Mouse (Mus musculus) CH12.LX (cell line): ENCODE data around the gene Vps18. TPM values are rescaled to one million over a fixed set of nuclear protein-coding genes. Genes with fewer than 3 reads are reported as not detected.
A peak's percentile ranks its signal among the peaks of the same experiment; 100 is the strongest.

Source experiments
- DNase-seq: peaks from one replicate; pipeline ENCODE4 v3.0.0-alpha.2; 2013; ENCODE audit errors: extremely low read depth
- H3K27ac ChIP-seq: 2 replicates; pipeline ENCODE4 v1.5.1; 2012; ENCODE audit warnings: low read depth, mild to moderate bottlenecking, control low read depth, moderate library complexity; ENCODE audit not compliant: insufficient read depth
- H3K27me3 ChIP-seq: replicated peaks from 2 replicates; pipeline ENCODE3; 2012; ENCODE audit warnings: inconsistent platforms
- H3K36me3 ChIP-seq, 2 experiments: replicated peaks in 1 of 2; 2 replicates each; pipeline versions ENCODE3 to v1.6.1; 2012; ENCODE audit warnings: inconsistent platforms in 1 of 2, low read length in 1 of 2, mild to moderate bottlenecking in 1 of 2, mixed read lengths in 1 of 2, moderate library complexity in 1 of 2; ENCODE audit not compliant: control insufficient read depth in 1 of 2, insufficient read depth in 1 of 2
- H3K4me1 ChIP-seq, 2 experiments: 2 replicates each; pipeline ENCODE4 v1.6.1; 2012; ENCODE audit warnings: inconsistent platforms in 1 of 2, moderate library complexity in 1 of 2; ENCODE audit not compliant: insufficient read depth in 2 of 2, control insufficient read depth in 1 of 2
- H3K4me2 ChIP-seq: 2 replicates; pipeline ENCODE4 v1.6.1; 2012; ENCODE audit warnings: low read depth, mild to moderate bottlenecking, control low read depth; ENCODE audit not compliant: poor library complexity, insufficient read depth, severe bottlenecking
- H3K4me3 ChIP-seq, 3 experiments: fragments of 150-350 bp in 1 of 3; sonication (generic) in 1 of 3; replicated peaks in 1 of 3; 2 replicates each; pipeline versions ENCODE3 to v1.5.1; 2011 to 2012; ENCODE audit warnings: low read depth in 2 of 3, low read length in 2 of 3, mild to moderate bottlenecking in 2 of 3, moderate library complexity in 2 of 3, control low read depth in 1 of 3, improper control_type of control experiment in 1 of 3, inconsistent platforms in 1 of 3, mixed read lengths in 1 of 3; ENCODE audit not compliant: poor library complexity in 1 of 3
- H3K79me2 ChIP-seq: replicated peaks from 2 replicates; pipeline ENCODE4 v1.6.1; 2012; ENCODE audit warnings: mild to moderate bottlenecking, moderate library complexity; ENCODE audit not compliant: control insufficient read depth, poor library complexity, insufficient read depth, severe bottlenecking; ENCODE audit errors: extremely low read depth
- H3K9ac ChIP-seq: 2 replicates; pipeline ENCODE4 v1.6.1; 2012; ENCODE audit warnings: low read depth, mild to moderate bottlenecking, control low read depth, moderate library complexity; ENCODE audit not compliant: insufficient read depth
- H3K9me3 ChIP-seq: replicated peaks from 2 replicates; pipeline ENCODE3; 2012; ENCODE audit warnings: low read length, inconsistent platforms, mixed read lengths
- BHLHE40 ChIP-seq: IDR thresholded peaks from 2 replicates; pipeline ENCODE4 v1.6.1; 2011; ENCODE audit warnings: mild to moderate bottlenecking, low read depth, low read length, improper control_type of control experiment
- CHD1 ChIP-seq: IDR thresholded peaks from 2 replicates; pipeline ENCODE4 v1.6.1; 2012; ENCODE audit warnings: low read depth, low read length, improper control_type of control experiment, inconsistent platforms
- CHD2 ChIP-seq: IDR thresholded peaks from 2 replicates; pipeline ENCODE4 v1.6.1; 2011; ENCODE audit warnings: low read length, improper control_type of control experiment
- CTCF ChIP-seq, 2 experiments: IDR thresholded peaks in 1 of 2; conservative IDR thresholded peaks in 1 of 2; 2 replicates each; pipeline ENCODE4 v1.5.1; 2011 to 2012; ENCODE audit warnings: low read depth in 2 of 2, low read length in 2 of 2, improper control_type of control experiment in 1 of 2, inconsistent platforms in 1 of 2, mild to moderate bottlenecking in 1 of 2, moderate library complexity in 1 of 2
- E2F4 ChIP-seq: IDR thresholded peaks from 2 replicates; pipeline ENCODE4 v1.6.1; 2011; ENCODE audit warnings: low read depth, low read length, improper control_type of control experiment; ENCODE audit not compliant: insufficient replicate concordance
- EP300 ChIP-seq: IDR thresholded peaks from 2 replicates; pipeline ENCODE4 v1.6.1; 2011; ENCODE audit warnings: low read length, improper control_type of control experiment
- ETS1 ChIP-seq: conservative IDR thresholded peaks from 2 replicates; pipeline ENCODE4 v1.6.1; 2012; ENCODE audit warnings: low read depth, mild to moderate bottlenecking, inconsistent platforms, low read length, improper control_type of control experiment, moderate library complexity
- GABPA ChIP-seq: IDR thresholded peaks from 2 replicates; pipeline ENCODE4 v1.6.1; 2012; ENCODE audit warnings: low read depth, low read length, improper control_type of control experiment, inconsistent platforms; ENCODE audit not compliant: insufficient replicate concordance
- IRF4 ChIP-seq: IDR thresholded peaks from 2 replicates; pipeline ENCODE4 v1.6.1; 2014; ENCODE audit warnings: low read depth, mild to moderate bottlenecking, inconsistent platforms, low read length, improper control_type of control experiment
- JUN ChIP-seq: IDR thresholded peaks from 2 replicates; pipeline ENCODE4 v1.6.1; 2011; ENCODE audit warnings: low read depth, mild to moderate bottlenecking, low read length, improper control_type of control experiment, moderate library complexity; ENCODE audit not compliant: insufficient read depth
- JUND ChIP-seq: conservative IDR thresholded peaks from 2 replicates; pipeline ENCODE4 v1.6.1; 2011; ENCODE audit warnings: low read depth, low read length, improper control_type of control experiment
- KAT2A ChIP-seq: IDR thresholded peaks from 2 replicates; pipeline ENCODE4 v1.6.1; 2012; ENCODE audit warnings: low read length, improper control_type of control experiment, inconsistent platforms; ENCODE audit not compliant: insufficient replicate concordance
- MAFK ChIP-seq: IDR thresholded peaks from 2 replicates; pipeline ENCODE4 v1.6.1; 2011; ENCODE audit warnings: low read length, improper control_type of control experiment; ENCODE audit not compliant: insufficient replicate concordance
- MAX ChIP-seq: IDR thresholded peaks from 2 replicates; pipeline ENCODE4 v1.6.1; 2011; ENCODE audit warnings: low read length, improper control_type of control experiment
- MAZ ChIP-seq: IDR thresholded peaks from 2 replicates; pipeline ENCODE4 v1.6.1; 2012; ENCODE audit warnings: low read depth, mild to moderate bottlenecking, inconsistent platforms, low read length, improper control_type of control experiment, moderate library complexity
- MXI1 ChIP-seq: IDR thresholded peaks from 2 replicates; pipeline ENCODE4 v1.6.1; 2011; ENCODE audit warnings: mild to moderate bottlenecking, low read depth, low read length, improper control_type of control experiment
- NELFE ChIP-seq: IDR thresholded peaks from 2 replicates; pipeline ENCODE4 v1.6.1; 2011; ENCODE audit warnings: low read depth, low read length, improper control_type of control experiment
- NRF1 ChIP-seq: IDR thresholded peaks from 2 replicates; pipeline ENCODE4 v1.6.1; 2014; ENCODE audit warnings: low read depth, mild to moderate bottlenecking, inconsistent platforms, low read length, improper control_type of control experiment, moderate library complexity
- PAX5 ChIP-seq: IDR thresholded peaks from 2 replicates; pipeline ENCODE4 v1.6.1; 2012; ENCODE audit warnings: low read length, inconsistent platforms, mixed read lengths
- POLR2AphosphoS2 ChIP-seq: IDR thresholded peaks from 2 replicates; pipeline ENCODE4 v1.6.1; 2011; ENCODE audit warnings: low read depth, low read length, improper control_type of control experiment
- RAD21 ChIP-seq: IDR thresholded peaks from 2 replicates; pipeline ENCODE4 v1.6.1; 2011; ENCODE audit warnings: low read depth, mild to moderate bottlenecking, low read length, improper control_type of control experiment, moderate library complexity
- RCOR1 ChIP-seq: conservative IDR thresholded peaks from 2 replicates; pipeline ENCODE4 v1.6.1; 2012; ENCODE audit warnings: low read depth, mild to moderate bottlenecking, inconsistent platforms, low read length, improper control_type of control experiment
- SIN3A ChIP-seq: IDR thresholded peaks from 2 replicates; pipeline ENCODE4 v1.6.1; 2012; ENCODE audit warnings: low read length, improper control_type of control experiment, inconsistent platforms
- TBP ChIP-seq: conservative IDR thresholded peaks from 2 replicates; pipeline ENCODE4 v1.6.1; 2011; ENCODE audit warnings: low read depth, low read length, improper control_type of control experiment
- TCF12 ChIP-seq: IDR thresholded peaks from 2 replicates; pipeline ENCODE4 v1.6.1; 2014; ENCODE audit warnings: low read depth, mild to moderate bottlenecking, inconsistent platforms, low read length, improper control_type of control experiment
- UBTF ChIP-seq: IDR thresholded peaks from 2 replicates; pipeline ENCODE4 v1.6.1; 2012; ENCODE audit warnings: low read depth, mild to moderate bottlenecking, inconsistent platforms, low read length, improper control_type of control experiment, moderate library complexity
- USF1 ChIP-seq: IDR thresholded peaks from 2 replicates; pipeline ENCODE4 v1.6.1; 2014; ENCODE audit warnings: low read depth, mild to moderate bottlenecking, inconsistent platforms, low read length, improper control_type of control experiment
- USF2 ChIP-seq: conservative IDR thresholded peaks from 2 replicates; pipeline ENCODE4 v1.6.1; 2011; ENCODE audit warnings: low read depth, low read length, improper control_type of control experiment
- ZKSCAN1 ChIP-seq: IDR thresholded peaks from 2 replicates; pipeline ENCODE4 v1.6.1; 2012; ENCODE audit warnings: low read depth, inconsistent platforms, low read length, improper control_type of control experiment, borderline replicate concordance
- ZMIZ1 ChIP-seq: IDR thresholded peaks from 2 replicates; pipeline ENCODE4 v1.6.1; 2012; ENCODE audit warnings: low read depth, mild to moderate bottlenecking, inconsistent platforms, low read length, improper control_type of control experiment
- dilution Hi-C: fragments of 300-500 bp; cut with MboI; formaldehyde crosslinking; loops from 2 replicates; pipeline ENCODE4 v1.14.3; 2020; ENCODE audit warnings: low sequenced_read_pairs; ENCODE audit not compliant: extremely low pct_unique_long_range_greater_than_20kb, extremely low pct_ligation_motif_present
- in situ Hi-C: fragments of 300-500 bp; cut with MboI; formaldehyde crosslinking; loops from 3 replicates; pipeline ENCODE4 v1.14.3; 2019; ENCODE audit warnings: low sequenced_read_pairs, low pct_ligation_motif_present, low pct_unique_long_range_greater_than_20kb, mixed read lengths
- polyA plus RNA-seq: library from polyadenylated mRNA; unstranded; fragments of >175 nt; gene quantifications from 2 replicates; pipeline ENCODE4 v1.2.1, GENCODE M21; 2012; ENCODE audit warnings: low read depth; ENCODE audit not compliant: insufficient read length
- total RNA-seq, 2 experiments: library from RNA; depleted of rRNA; stranded (reverse); fragments of 300-350 nt in 1 of 2; fragments of >200 nt in 1 of 2; gene quantifications; 2 replicates each; pipeline ENCODE4 v1.2.3; 2012 to 2014

The Vps18 gene
- total and polyA plus RNA-seq, 3 experiments: 8.7 to 17.9 (median 15.4) TPM

GRCm38 (mm10) chr2:119261326-119261725 is 27.2 kb upstream of the Vps18 start:
- dilution Hi-C loops (no loop called here), in situ Hi-C loops (no loop called here)
- H3K36me3 ChIP-seq: no peaks in the 10 kb centered on the region
- DNase-seq: no peak
- H3K4me3 ChIP-seq: no peak overlapping the region
- TF ChIP-seq NELFE: no peak
- no peak for TF ChIP-seq EP300
- TF ChIP-seq CHD2: no peak
- no peak for TF ChIP-seq TCF12
- no peak for TF ChIP-seq JUND
- TF ChIP-seq MAX: no peak
- TF ChIP-seq ZKSCAN1: no peak
- no peak for TF ChIP-seq JUN
- TF ChIP-seq ETS1: no peak
- TF ChIP-seq E2F4: no peak
- no peak for TF ChIP-seq RCOR1
- TF ChIP-seq TBP: no peak
- TF ChIP-seq GABPA: no peak
- TF ChIP-seq NRF1: no peak
- no peak for TF ChIP-seq ZMIZ1
- TF ChIP-seq MAFK: no peak
- TF ChIP-seq KAT2A: no peak
- no peak for TF ChIP-seq USF2
- no peak for TF ChIP-seq MAZ
- no peak overlapping the region for H3K4me2 ChIP-seq
- no peak overlapping the region for H3K27ac ChIP-seq
- no peaks in the 10 kb centered on the region for H3K9me3 ChIP-seq
- peaks cover 14% of the 10 kb centered on the region for H3K27me3 ChIP-seq
- H3K79me2 ChIP-seq: no peaks in the 10 kb centered on the region
- no peak overlapping the region for H3K9ac ChIP-seq
- peaks cover 8 to 21% of the 10 kb centered on the region in 2 experiments; a peak in 3 of 4 replicates for H3K4me1 ChIP-seq

- peak overlapping the region in 1 of 3 experiments; percentile 15 for H3K4me3 ChIP-seq
- peaks cover 12% of the 10 kb centered on the region for H3K27me3 ChIP-seq
- H3K4me1 ChIP-seq: peaks cover 10 to 26% of the 10 kb centered on the region in 2 experiments
- no peaks in the 10 kb centered on the region for H3K36me3 ChIP-seq
- DNase-seq: peak; percentile 31
- H3K9me3 ChIP-seq: no peaks in the 10 kb centered on the region
- H3K79me2 ChIP-seq: no peaks in the 10 kb centered on the region
- peak overlapping the region; percentile 29 for H3K4me2 ChIP-seq
- dilution Hi-C loops: no loop called here
- no peak overlapping the region for H3K9ac ChIP-seq
- in situ Hi-C loops: no loop called here
- H3K27ac ChIP-seq: no peak overlapping the region
- no peak for TF ChIP-seq CTCF (conservative IDR thresholded peaks at IDR 0.05 in 1 of 2, IDR thresholded peaks at IDR 0.05 in 1 of 2; ENCODE audit: low read depth in 2 of 2, low read length in 2 of 2)
- TF ChIP-seq PAX5: no peak
- no peak for TF ChIP-seq POLR2AphosphoS2
- TF ChIP-seq KAT2A: no peak
- TF ChIP-seq JUND: no peak
- TF ChIP-seq CHD1: no peak
- no peak for TF ChIP-seq CHD2
- TF ChIP-seq ETS1: 0 out of 2 replicates have a peak, but pooled peaks have one; percentile 22
- no peak for TF ChIP-seq UBTF
- TF ChIP-seq EP300: no peak
- no peak for TF ChIP-seq GABPA
- TF ChIP-seq USF1: no peak
- TF ChIP-seq NRF1: peak; percentile 35; the same call in 1 of the 2 replicates
- 0 out of 2 replicates have a peak, but pooled peaks have one; percentile 37 for TF ChIP-seq TCF12
- no peak for TF ChIP-seq MAFK
- no peak for TF ChIP-seq SIN3A
- 0 out of 2 replicates have a peak, but pooled peaks have one; percentile 16 for TF ChIP-seq IRF4
- TF ChIP-seq TBP: 0 out of 2 replicates have a peak, but pooled peaks have one; percentile 24
- TF ChIP-seq RCOR1: no peak
- no peak for TF ChIP-seq MAX
- no peak for TF ChIP-seq RAD21
- TF ChIP-seq MXI1: 0 out of 2 replicates have a peak, but pooled peaks have one; percentile 32
- no peak for TF ChIP-seq E2F4
- no peak for TF ChIP-seq ZMIZ1
- TF ChIP-seq BHLHE40: peak; percentile 21; the same call in 1 of the 2 replicates
Measured at GRCm38 (mm10) chr2:119262978-119263377, 25.6 kb upstream of the Vps18 start.
